Mouse (Mus musculus): ENCODE measurements at regions not wholly inside any gene's neighbourhood (a gene's known extent, or its start where the extent isn't known, plus 50 kb on each side); places are given as distances from the start of the nearest gene placed in this dataset.

DNA sequence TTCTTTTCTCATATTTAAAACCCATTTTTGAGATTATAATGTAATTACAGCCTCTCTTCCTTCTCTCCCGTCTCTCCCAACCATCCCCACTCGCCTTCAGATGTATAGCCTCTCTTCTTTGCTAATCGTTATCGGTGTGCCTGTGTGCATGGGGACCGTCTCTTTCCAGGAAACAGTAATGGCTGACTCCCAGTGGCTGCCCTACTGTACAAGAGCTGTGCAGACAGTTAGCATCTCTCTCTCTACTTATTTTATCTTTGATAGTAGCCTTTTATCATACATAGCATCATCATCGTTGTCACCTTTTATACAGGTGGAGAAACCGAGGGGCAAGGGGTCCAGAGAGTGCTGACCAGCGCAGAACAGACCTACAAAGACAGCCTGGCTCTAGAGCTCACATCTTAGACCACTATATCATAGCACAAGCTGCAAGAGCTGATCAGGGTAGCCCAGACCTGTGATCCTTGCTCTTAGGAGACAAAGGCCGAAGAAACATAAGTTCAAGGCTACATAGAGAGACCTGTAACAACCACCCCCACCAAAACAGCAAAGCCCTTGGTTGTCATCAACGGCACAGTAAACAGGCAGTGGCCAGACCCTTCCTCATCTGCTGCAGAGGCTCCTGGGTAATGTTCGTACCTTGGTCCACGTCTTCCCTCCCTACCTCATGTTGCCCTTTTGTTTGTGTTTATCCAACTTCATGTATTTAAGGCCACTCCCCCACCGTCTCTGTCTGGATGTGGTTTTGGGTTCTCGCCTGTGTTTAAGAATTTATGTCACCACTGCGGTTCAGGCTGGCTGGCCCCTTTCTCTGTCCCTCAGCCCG lies 103.1 kb upstream of the Cpm start:
- no peak overlapping the region for H3K4me2 ChIP-seq
- WGBS: 67% methylated on average over 16 of the region's 16 CpGs

DNA sequence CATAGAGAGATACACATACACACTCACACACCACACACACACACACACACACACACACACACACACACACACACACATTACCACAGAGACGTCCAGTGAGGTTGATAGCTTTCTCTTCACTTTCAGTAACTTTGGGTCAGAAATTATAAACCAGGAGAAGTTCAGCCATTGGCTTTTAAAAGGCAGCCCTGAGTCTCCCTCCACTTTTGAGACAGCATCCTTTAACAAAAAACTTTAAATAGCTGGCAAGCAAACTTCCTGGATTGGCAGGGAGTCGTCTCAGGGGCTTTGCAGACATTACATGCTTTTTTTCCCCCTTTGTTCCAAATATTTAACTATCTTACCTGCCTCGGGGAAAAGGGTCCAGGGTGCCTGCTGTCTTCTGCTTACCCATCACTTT lies 103.7 kb upstream of the Cpm start:
- Histone ChIP-seq H3K4me1 (peaks cover 14% of the 10 kb centered on the region), H3K4me3 (replicated peaks) (no peak overlapping the region), H3K4me2 (no peak overlapping the region), H3K9me3 (replicated peaks) (no peaks in the 10 kb centered on the region), H3K27me3 (no peaks in the 10 kb centered on the region), H3K27ac (no peak overlapping the region), H3K36me3 (no peaks in the 10 kb centered on the region), H3K9ac (no peak overlapping the region)
- no peak for ATAC-seq (replicated peaks; ENCODE audit: low FRiP score)
- WGBS: 58% methylated on average over 3 of the region's 3 CpGs

More for the DNA sequence above, 103.1 kb upstream of the Cpm start:
- H3K27ac ChIP-seq: no peak overlapping the region
- H3K9me3 ChIP-seq (replicated peaks): no peaks in the 10 kb centered on the region
- no peak overlapping the region for H3K4me3 ChIP-seq (replicated peaks)
- H3K27me3 ChIP-seq: no peaks in the 10 kb centered on the region
- peaks cover 9% of the 10 kb centered on the region for H3K4me1 ChIP-seq
- H3K36me3 ChIP-seq: no peaks in the 10 kb centered on the region
- no peak for ATAC-seq (replicated peaks; ENCODE audit: low FRiP score)
- H3K9ac ChIP-seq: no peak overlapping the region

DNA sequence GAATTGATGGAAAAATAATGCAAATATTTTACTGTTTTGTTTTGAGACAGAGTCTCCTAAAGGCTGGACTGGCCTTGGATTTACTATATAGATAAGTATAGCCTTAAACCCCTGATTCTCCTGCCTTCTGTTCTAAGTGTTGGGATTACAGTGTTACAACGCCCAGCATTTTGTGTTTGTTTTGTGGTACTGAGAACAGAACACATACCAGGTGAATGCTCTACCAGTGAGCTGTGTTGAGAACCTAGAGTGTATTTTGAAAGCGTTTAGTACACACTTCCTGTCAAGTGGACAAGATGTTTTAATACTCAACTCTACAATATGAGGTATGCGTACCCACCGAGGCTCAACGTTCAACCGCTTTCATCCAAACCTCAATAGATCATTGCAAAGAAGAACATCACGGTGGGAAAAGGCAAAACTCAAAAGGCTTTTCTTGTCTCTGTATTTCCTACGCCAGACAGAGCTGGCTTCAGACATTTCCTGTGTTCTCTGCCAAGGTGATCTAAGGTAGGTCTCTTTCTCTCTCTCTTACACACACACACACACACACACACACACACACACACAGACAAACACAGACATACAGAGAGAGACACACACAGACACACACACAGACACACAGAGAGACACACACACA lies 104.3 kb upstream of the Cpm start:
- Histone ChIP-seq H3K4me3 (replicated peaks) (no peak overlapping the region), H3K9me3 (replicated peaks) (no peaks in the 10 kb centered on the region), H3K27ac (no peak overlapping the region), H3K27me3 (no peaks in the 10 kb centered on the region), H3K36me3 (no peaks in the 10 kb centered on the region), H3K4me1 (peaks cover 20% of the 10 kb centered on the region), H3K9ac (no peak overlapping the region), H3K4me2 (no peak overlapping the region)
- ATAC-seq (replicated peaks; ENCODE audit: low FRiP score): no peak
- WGBS: 76% methylated on average over 8 of the region's 8 CpGs

DNA sequence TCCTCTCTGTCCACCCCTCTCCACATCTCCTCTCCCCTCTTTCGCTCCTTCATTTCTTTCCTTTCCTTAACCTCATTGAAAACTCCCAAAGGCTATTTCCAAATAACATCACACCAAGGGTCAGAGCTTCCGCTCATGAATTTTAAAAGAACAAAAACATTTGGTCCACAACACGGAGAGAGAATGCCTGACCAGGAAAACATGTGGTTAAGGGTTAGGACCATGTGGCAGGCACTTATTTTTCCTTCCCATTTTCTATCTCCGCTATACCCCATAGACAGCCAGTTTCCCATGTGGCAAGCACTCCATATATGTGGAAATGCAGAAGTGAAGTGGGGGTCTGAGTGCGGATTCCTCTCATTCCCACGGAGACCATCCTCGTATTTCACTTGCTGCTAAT lies 105.2 kb upstream of the Cpm start:
- Histone ChIP-seq H3K4me3 (replicated peaks) (no peak overlapping the region), H3K9ac (no peak overlapping the region), H3K36me3 (no peaks in the 10 kb centered on the region), H3K4me2 (no peak overlapping the region), H3K27me3 (no peaks in the 10 kb centered on the region), H3K4me1 (peaks cover 29% of the 10 kb centered on the region), H3K27ac (no peak overlapping the region), H3K9me3 (replicated peaks) (no peaks in the 10 kb centered on the region)
- ATAC-seq (replicated peaks; ENCODE audit: low FRiP score): no peak
- WGBS: 64% methylated on average over 7 of the region's 7 CpGs

DNA sequence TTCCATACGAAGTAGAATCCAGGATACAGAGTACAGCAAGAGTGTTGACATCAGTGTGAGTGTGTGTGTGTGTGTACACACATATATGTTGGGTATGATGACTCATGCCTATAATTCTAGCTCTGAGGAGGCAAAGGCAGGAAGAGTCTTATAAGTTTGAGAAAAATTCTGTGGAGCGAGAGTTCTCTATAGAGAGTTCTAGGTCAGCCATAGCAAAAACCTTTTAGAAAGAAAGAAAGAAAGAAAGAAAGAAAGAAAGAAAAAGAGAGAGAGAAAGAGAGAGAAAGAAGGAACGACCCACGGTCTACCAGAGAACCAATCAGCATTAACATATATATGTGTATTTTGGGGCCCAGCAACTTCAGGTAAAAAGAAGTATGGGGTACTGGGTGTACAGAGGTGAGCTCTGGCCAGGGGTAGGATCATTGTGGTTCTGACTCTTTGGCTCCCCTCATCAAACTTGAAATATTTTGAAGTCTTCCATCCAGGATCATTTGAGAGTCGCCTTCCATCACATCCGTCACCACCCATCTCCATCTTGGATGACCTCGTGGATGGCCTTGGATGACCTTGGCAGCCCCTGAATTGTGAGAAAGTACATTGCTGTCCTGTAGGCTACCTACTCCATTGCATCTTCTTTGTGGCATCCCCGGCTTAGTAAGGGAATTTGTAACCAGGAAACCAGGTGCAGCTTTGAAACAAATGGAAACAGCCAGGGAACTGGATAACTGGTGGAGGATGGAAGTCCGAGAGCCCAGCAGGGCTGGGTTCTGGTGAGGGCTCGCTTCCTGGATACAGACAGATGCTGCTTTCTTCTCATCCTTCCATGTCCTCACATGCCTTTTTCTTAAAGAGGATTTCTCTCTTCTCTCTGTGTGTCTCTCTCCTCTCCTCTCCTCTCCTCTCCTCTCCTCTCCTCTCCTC lies 106.1 kb upstream of the Cpm start:
- peaks cover 38% of the 10 kb centered on the region for H3K4me1 ChIP-seq
- no peaks in the 10 kb centered on the region for H3K9me3 ChIP-seq (replicated peaks)
- WGBS: 89% methylated on average over 10 of the region's 10 CpGs
- H3K4me3 ChIP-seq (replicated peaks): no peak overlapping the region
- H3K36me3 ChIP-seq: no peaks in the 10 kb centered on the region
- H3K4me2 ChIP-seq: no peak overlapping the region
- H3K9ac ChIP-seq: no peak overlapping the region
- no peaks in the 10 kb centered on the region for H3K27me3 ChIP-seq
- no peak overlapping the region for H3K27ac ChIP-seq
- ATAC-seq (replicated peaks; ENCODE audit: low FRiP score): no peak

- WGBS: 80% methylated on average over 2 of the region's 3 CpGs
- Histone ChIP-seq H3K36me3 (no peaks in the 10 kb centered on the region), H3K4me3 (replicated peaks) (no peak overlapping the region), H3K27ac (no peak overlapping the region), H3K9me3 (replicated peaks) (no peaks in the 10 kb centered on the region), H3K4me2 (no peak overlapping the region), H3K9ac (no peak overlapping the region), H3K4me1 (peaks cover 46% of the 10 kb centered on the region), H3K27me3 (no peaks in the 10 kb centered on the region)
- ATAC-seq (replicated peaks; ENCODE audit: low FRiP score): no peak
Observed at GRCm38 (mm10) chr10:117522373-117522772, 106.9 kb upstream of the Cpm start.

- no peaks in the 10 kb centered on the region for H3K27me3 ChIP-seq
- H3K9me3 ChIP-seq (replicated peaks): no peaks in the 10 kb centered on the region
- peaks cover 48% of the 10 kb centered on the region for H3K4me1 ChIP-seq
- H3K4me2 ChIP-seq: no peak overlapping the region
- no peak for ATAC-seq (replicated peaks; ENCODE audit: low FRiP score)
- no peak overlapping the region for H3K27ac ChIP-seq
- WGBS: 51% methylated on average over 23 of the region's 23 CpGs
- H3K4me3 ChIP-seq (replicated peaks): no peak overlapping the region
- H3K9ac ChIP-seq: no peak overlapping the region
- H3K36me3 ChIP-seq: no peaks in the 10 kb centered on the region
Observed at GRCm38 (mm10) chr10:117521315-117522270, 107.7 kb upstream of the Cpm start.

DNA sequence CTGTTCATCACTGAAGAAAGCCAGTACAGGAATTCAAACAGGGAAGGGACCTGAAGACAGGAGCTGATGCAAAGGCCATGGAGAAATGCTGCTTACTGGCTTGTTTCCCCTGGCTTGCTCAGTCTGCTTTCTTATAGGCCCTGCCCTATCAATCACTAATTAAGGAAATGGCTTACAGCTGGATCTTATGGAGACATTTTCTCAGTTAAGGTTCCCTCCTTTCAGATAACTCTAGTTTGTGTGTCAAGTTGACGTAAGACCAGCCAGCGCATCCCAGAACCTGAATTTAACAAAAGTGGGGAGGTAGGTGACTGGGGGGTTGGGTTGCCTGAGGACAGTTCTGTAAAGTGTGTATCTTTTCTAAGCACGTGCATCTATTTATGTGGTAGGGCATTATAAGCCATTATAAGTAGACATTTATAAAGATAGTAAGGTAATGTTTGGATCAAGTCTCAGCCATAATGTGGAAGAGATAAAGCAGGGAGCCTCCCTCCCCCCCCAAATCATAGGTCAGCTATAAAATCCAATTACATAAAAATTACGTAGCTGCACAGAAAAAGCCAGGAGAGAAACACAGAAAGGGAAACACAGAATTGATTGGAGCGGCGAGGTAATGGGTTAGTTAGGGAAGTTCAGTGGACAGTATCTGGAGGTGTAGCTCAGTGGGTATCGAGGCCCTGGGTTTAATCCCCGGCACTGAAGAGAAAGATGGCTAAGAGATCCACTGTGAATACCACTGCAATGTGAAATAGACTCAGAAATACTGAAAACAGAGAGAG lies 108.6 kb upstream of the Cpm start:
- ATAC-seq (replicated peaks; ENCODE audit: low FRiP score): no peak
- H3K4me2 ChIP-seq: no peak overlapping the region
- no peaks in the 10 kb centered on the region for H3K9me3 ChIP-seq (replicated peaks)
- 84% methylated on average over 8 of the region's 8 CpGs for WGBS
- H3K27ac ChIP-seq: no peak overlapping the region
- H3K27me3 ChIP-seq: no peaks in the 10 kb centered on the region
- H3K9ac ChIP-seq: no peak overlapping the region
- H3K36me3 ChIP-seq: no peaks in the 10 kb centered on the region
- H3K4me3 ChIP-seq (replicated peaks): no peak overlapping the region
- peaks cover 51% of the 10 kb centered on the region for H3K4me1 ChIP-seq

DNA sequence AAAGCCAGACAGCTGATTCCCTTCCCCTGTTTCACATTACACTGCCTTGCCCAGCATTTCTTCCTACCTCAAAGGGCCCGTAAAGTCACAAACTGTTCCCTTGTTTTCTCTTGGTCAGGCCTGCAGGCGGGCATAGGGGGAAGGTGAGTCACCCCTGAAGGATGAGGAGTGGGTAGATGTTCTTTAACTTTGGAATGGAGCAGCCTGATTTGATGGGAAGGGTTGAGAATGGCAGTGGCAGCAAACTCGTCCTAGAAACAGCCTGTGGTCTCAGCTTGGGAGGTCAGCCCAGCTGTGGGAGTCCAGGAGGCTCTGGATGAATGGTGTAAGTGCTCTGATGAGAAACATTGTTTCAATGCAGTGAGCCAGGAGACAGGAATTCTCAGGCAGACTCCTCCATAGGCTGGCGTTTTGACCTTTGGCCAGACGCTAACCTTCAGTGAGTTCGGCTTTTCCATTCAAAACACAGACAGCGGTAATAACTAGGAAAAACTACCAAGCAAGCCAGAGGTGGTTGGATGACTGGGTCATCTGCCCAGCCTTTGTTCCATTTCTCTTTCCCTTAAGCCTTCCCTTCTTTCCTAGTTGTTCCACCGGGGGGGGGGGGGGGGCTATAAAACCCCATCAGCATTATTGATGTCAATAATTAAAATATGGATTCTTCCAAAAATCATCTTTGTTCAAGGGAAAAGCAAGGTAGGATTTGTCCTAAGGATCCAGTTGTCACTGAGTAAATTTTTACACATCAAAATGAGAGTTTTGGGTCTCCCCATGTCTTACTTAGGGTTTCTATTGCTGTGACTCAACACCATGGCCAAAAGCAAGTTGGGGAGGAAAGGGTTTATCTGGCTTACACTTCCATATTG lies 109.4 kb upstream of the Cpm start:
- H3K4me2 ChIP-seq: no peak overlapping the region
- H3K36me3 ChIP-seq: no peaks in the 10 kb centered on the region
- H3K9ac ChIP-seq: no peak overlapping the region
- H3K27ac ChIP-seq: peak overlapping the region; percentile 68
- no peaks in the 10 kb centered on the region for H3K9me3 ChIP-seq (replicated peaks)
- WGBS: 39% methylated on average over 8 of the region's 8 CpGs
- H3K4me1 ChIP-seq: peaks cover 51% of the 10 kb centered on the region
- peak; percentile 79 for ATAC-seq (replicated peaks; ENCODE audit: low FRiP score)
- no peak overlapping the region for H3K4me3 ChIP-seq (replicated peaks)
- no peaks in the 10 kb centered on the region for H3K27me3 ChIP-seq
